ENCODE assay signal across 9 mouse cellular contexts in genomic region chr10:70799191-70799742, GRCm38 (mm10).
DNase-seq lines count a peak whose midpoint lies in the region; ATAC-seq lines count a peak whose summit lies in the region.
"Had no signal": no experiment of that assay in that cellular context is flagged by ENCODE, and none has a peak within 500 bp of the region (broad histone marks: within the 10 kb centered on the region; RNA-seq: fewer than 3 reads in every experiment).

No protein-coding gene starts in this region.

- DNase-seq in layer of hippocampus, adult 11-12 months (ENCODE audit: low spot score), result peak; percentile 54
- DNase-seq in layer of hippocampus, postnatal 10 days (ENCODE audit: low spot score in 2 of 2), result no peak
- peak; percentile 67 to 74 for DNase-seq in adrenal gland, postnatal 36 days
- DNase-seq in heart, adult 9 months (ENCODE audit: low spot score in 2 of 2), result peak; percentile 68 to 78
- peak; percentile 86 to 92 for DNase-seq in right cerebral cortex, adult 2 months (ENCODE audit: low spot score in 2 of 2)
- no peak for DNase-seq in kidney, adult 18-20 months
- no peak for DNase-seq in T-cell, adult 2 months (ENCODE audit: low spot score)
- DNase-seq: cerebellum, adult 18-20 months had no signal

- no peak for ATAC-seq in megakaryocyte progenitor cell, adult 5-6 weeks (replicated peaks; ENCODE audit: poor library complexity)

Comparison
In these comparisons a context has a peak if more than half of its experiments do, and no peak if none do; other contexts are left out.
1. DNase-seq: peak in layer of hippocampus, adult 11-12 months (single experiment), adrenal gland, postnatal 36 days (2 of 2), heart, adult 9 months (2 of 2) and right cerebral cortex, adult 2 months (2 of 2); none in layer of hippocampus, postnatal 10 days (0 of 2), kidney, adult 18-20 months (single experiment) and T-cell, adult 2 months (single experiment).